Mouse (Mus musculus) heart, adult 2 months (tissue): ENCODE measurements around the gene Wdr45.

Source experiments
- CTCF ChIP-seq: fragments of 200-600 bp; IDR thresholded peaks from 2 replicates; pipeline ENCODE4 v1.8.1; 2022; ENCODE audit warnings: antibody characterized with exemption, mild to moderate bottlenecking, moderate library complexity
- EP300 ChIP-seq: fragments of 200-500 bp; IDR thresholded peaks from 2 replicates; pipeline ENCODE4 v1.6.1; 2011; ENCODE audit warnings: low read depth, low read length, control low read depth; ENCODE audit not compliant: insufficient read depth

DNA sequence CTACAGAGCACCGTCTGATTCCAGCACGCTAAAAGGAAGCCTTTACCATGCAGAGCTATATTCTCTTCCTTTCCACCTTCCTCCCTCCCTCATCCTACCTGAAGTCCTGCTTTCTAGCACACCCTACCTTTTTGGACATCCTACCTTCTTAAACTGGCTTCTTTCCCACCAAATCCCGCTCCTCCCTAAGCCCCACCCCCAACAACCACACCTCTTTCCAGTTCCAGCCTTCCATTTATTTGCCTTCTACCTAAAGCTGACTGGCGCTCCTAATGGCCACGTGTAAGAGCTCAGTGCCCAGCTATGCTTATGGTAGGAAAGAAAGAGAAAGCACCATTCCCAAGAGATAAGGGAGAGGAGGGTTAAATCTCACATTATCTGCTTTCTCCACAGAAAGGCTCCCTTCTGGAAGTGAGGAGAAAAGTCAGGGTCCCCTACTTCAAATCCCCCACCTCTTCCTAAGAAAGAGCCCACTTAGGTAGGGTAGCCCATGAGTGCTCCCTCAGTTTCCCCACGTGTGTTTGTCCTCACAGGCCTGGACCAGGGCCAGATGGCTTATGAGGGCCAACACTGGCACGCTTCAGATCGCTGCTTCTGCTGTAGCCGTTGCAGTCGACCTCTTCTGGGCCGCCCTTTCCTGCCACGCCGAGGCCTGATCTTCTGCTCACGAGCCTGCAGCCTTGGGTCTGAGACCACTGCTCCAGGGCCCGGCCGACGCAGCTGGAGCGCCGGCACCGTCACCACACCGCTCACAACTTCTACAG lies 48.2 kb upstream of the Wdr45 start:
- TF ChIP-seq CTCF = no peak
- no peak for TF ChIP-seq EP300
